Comparison of ENCODE assay signal across 21 mouse cellular contexts in genomic region chr13:45686309-45686582, GRCm38 (mm10).
DNase-seq lines count a peak whose midpoint lies in the region; ATAC-seq and TF ChIP-seq lines count a peak whose summit lies in the region.
"Had no signal": no experiment of that assay in that cellular context is flagged by ENCODE, and none has a peak within 500 bp of the region (broad histone marks: within the 10 kb centered on the region; RNA-seq: fewer than 3 reads in every experiment).

No protein-coding gene starts in this region.

- no peaks in the 10 kb centered on the region for H3K9me3 ChIP-seq in heart, embryonic 10.5 days
- no peaks in the 10 kb centered on the region for H3K9me3 ChIP-seq in hindbrain, embryonic 12.5 days (replicated peaks)
- H3K9me3 ChIP-seq: embryonic facial prominence, embryonic 13.5 days; forebrain, embryonic 15.5 days; heart, embryonic 15.5 days; hindbrain, embryonic 10.5 days; hindbrain, embryonic 15.5 days had no signal

- DNase-seq in heart, embryonic 10.5 days (ENCODE audit: low spot score) = no peak
- no peak for DNase-seq in heart, postnatal 4 days
- no peak for DNase-seq in left cerebral cortex, adult 2 months (ENCODE audit: extremely low spot score in 1 of 2, low spot score in 2 of 2)
- no peak for DNase-seq in left cerebral cortex, postnatal 4 days
- peak; percentile 6 for DNase-seq in brain, embryonic 14.5 days (ENCODE audit: low read depth)
- DNase-seq in layer of hippocampus, postnatal 14 days (ENCODE audit: low spot score in 2 of 2) = no peak
- DNase-seq in gastrocnemius, postnatal 4 days (ENCODE audit: low spot score in 2 of 2) = no peak
- DNase-seq: adrenal gland, postnatal 14 days; cerebellum, adult 18-20 months; cerebellum, adult 9-11 months; cerebellum, postnatal 36 days; gastrocnemius, postnatal 14 days; heart, postnatal 14 days; kidney, adult 11 months; kidney, adult 9 months had no signal

- no peak overlapping the region for H3K4me3 ChIP-seq in heart, embryonic 10.5 days
- no peak overlapping the region for H3K4me3 ChIP-seq in left cerebral cortex, adult 2 months
- H3K4me3 ChIP-seq in hindbrain, embryonic 12.5 days = no peak overlapping the region
- H3K4me3 ChIP-seq: embryonic facial prominence, embryonic 13.5 days; forebrain, embryonic 15.5 days; heart, embryonic 15.5 days; hindbrain, embryonic 10.5 days; hindbrain, embryonic 15.5 days had no signal

- WGBS in heart, embryonic 10.5 days = 43% methylated on average over 3 of the region's 3 CpGs
- 59% methylated on average over 3 of the region's 3 CpGs for WGBS in hindbrain, embryonic 12.5 days

- no peak overlapping the region for H3K9ac ChIP-seq in hindbrain, embryonic 12.5 days
- H3K9ac ChIP-seq: embryonic facial prominence, embryonic 13.5 days; forebrain, embryonic 15.5 days; heart, embryonic 15.5 days; hindbrain, embryonic 15.5 days had no signal

- no peaks in the 10 kb centered on the region for H3K36me3 ChIP-seq in heart, embryonic 10.5 days
- H3K36me3 ChIP-seq in hindbrain, embryonic 12.5 days = no peaks in the 10 kb centered on the region
- H3K36me3 ChIP-seq: embryonic facial prominence, embryonic 13.5 days; forebrain, embryonic 15.5 days; heart, embryonic 15.5 days; hindbrain, embryonic 10.5 days; hindbrain, embryonic 15.5 days had no signal

- no peak overlapping the region for H3K4me2 ChIP-seq in hindbrain, embryonic 12.5 days (replicated peaks)
- H3K4me2 ChIP-seq: embryonic facial prominence, embryonic 13.5 days; forebrain, embryonic 15.5 days; heart, embryonic 15.5 days; hindbrain, embryonic 15.5 days had no signal

- intact Hi-C loops in left cerebral cortex, adult 2 months (cut with DNase I) = no loop called here
- intact Hi-C loops in left cerebral cortex, postnatal 4 days (cut with DNase I) = loop anchor here (10.0 kb wide), 1 partner anchor 99 kb away; no protein-coding TSS in a partner anchor

- TF ChIP-seq CTCF in left cerebral cortex, adult 2 months (IDR thresholded peaks at IDR 0.05) = no peak
- no peak for TF ChIP-seq CTCF in brain, embryonic 14.5 days (IDR thresholded peaks at IDR 0.05; ENCODE audit: borderline replicate concordance, extremely low read depth, insufficient read depth, insufficient read length)

- H3K27me3 ChIP-seq in heart, embryonic 10.5 days (ENCODE audit: insufficient read depth, poor library complexity, severe bottlenecking) = no peaks in the 10 kb centered on the region
- H3K27me3 ChIP-seq in hindbrain, embryonic 12.5 days = no peaks in the 10 kb centered on the region
- H3K27me3 ChIP-seq: embryonic facial prominence, embryonic 13.5 days; forebrain, embryonic 15.5 days; heart, embryonic 15.5 days; hindbrain, embryonic 15.5 days had no signal

- H3K4me1 ChIP-seq in heart, embryonic 10.5 days = peaks cover 32% of the 10 kb centered on the region
- peaks cover 5% of the 10 kb centered on the region for H3K4me1 ChIP-seq in hindbrain, embryonic 12.5 days

- ATAC-seq in hindbrain, embryonic 12.5 days (ENCODE audit: low FRiP score) = no peak
- ATAC-seq: forebrain, embryonic 15.5 days had no signal

- no peak for TF ChIP-seq POLR2A in brain, embryonic 14.5 days (IDR thresholded peaks at IDR 0.05; ENCODE audit: borderline replicate concordance, extremely low read depth, insufficient read depth, insufficient read length, poor library complexity, severe bottlenecking)

- peak overlapping the region; percentile 49; the same call in 1 of the 2 replicates for H3K27ac ChIP-seq in heart, embryonic 10.5 days
- H3K27ac ChIP-seq in left cerebral cortex, adult 2 months = peak overlapping the region; percentile 50; the same call in 1 of the 2 replicates
- H3K27ac ChIP-seq in hindbrain, embryonic 12.5 days = no peak overlapping the region
- H3K27ac ChIP-seq: embryonic facial prominence, embryonic 13.5 days; forebrain, embryonic 15.5 days; hindbrain, embryonic 10.5 days; hindbrain, embryonic 15.5 days had no signal
